Comparison of ENCODE assay signal across 8 mouse cellular contexts in the genomic region with DNA sequence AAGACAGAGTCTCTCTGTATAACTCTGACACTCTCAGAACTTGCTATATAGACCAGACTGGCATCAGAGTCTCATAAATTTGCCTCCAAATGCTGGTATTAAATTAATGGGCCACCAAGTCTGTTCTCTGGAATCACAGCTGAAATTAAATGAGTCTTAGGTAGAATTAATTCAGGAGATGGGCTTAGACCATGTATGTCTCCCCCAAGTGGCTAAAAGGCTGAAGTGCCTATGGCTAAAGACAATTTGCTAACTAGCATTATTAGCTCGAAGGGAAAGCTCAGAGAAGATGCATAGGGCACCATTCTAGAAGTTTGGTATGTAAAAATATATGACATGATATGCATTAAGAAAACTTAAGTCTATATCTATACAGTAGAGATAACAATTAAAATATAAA. TPM values are rescaled to one million over a fixed set of nuclear protein-coding genes. Genes with fewer than 3 reads are reported as not detected.
A peak's percentile ranks its signal among the peaks of the same experiment; 100 is the strongest.
DNase-seq lines count a peak whose midpoint lies in the region; ATAC-seq and TF ChIP-seq lines count a peak whose summit lies in the region.

No protein-coding gene starts in this region.

- H3K4me1 ChIP-seq in heart, embryonic 10.5 days = no peaks in the 10 kb centered on the region
- H3K4me1 ChIP-seq in kidney, postnatal 0 days (replicated peaks; ENCODE audit: insufficient read depth, low read length) = no peaks in the 10 kb centered on the region
- H3K4me1 ChIP-seq in midbrain, embryonic 14.5 days (ENCODE audit: control insufficient read depth, insufficient read depth, low read length) = no peaks in the 10 kb centered on the region

- WGBS in heart, embryonic 10.5 days = 56% methylated on average over 1 of the region's 1 CpGs
- 24% methylated on average over 1 of the region's 1 CpGs for WGBS in kidney, postnatal 0 days
- WGBS in midbrain, embryonic 14.5 days = 33% methylated on average over 1 of the region's 1 CpGs

- DNase-seq in heart, adult 8-10 months (ENCODE audit: low spot score) = peak; percentile 13
- DNase-seq in heart, embryonic 10.5 days (ENCODE audit: low spot score) = no peak
- DNase-seq in urinary bladder, postnatal 25 days (ENCODE audit: low spot score) = peak; percentile 25
- DNase-seq in urinary bladder, postnatal 36 days (ENCODE audit: low spot score in 2 of 2) = no peak
- peak; percentile 43 for DNase-seq in embryo, embryonic 11.5 days (ENCODE audit: low read depth, low spot score)
- peak; percentile 85 for DNase-seq in kidney, postnatal 0 days (ENCODE audit: low spot score)
- peak; percentile 88 for DNase-seq in midbrain, embryonic 14.5 days

- no peak for ATAC-seq in kidney, postnatal 0 days (replicated peaks; ENCODE audit: low FRiP score, low read depth)
- no peak; the same call in 1 of the 2 replicates for ATAC-seq in midbrain, embryonic 14.5 days (ENCODE audit: low FRiP score, low TSS enrichment)
- ATAC-seq in erythroblast, adult 5-6 weeks (replicated peaks; ENCODE audit: low FRiP score, poor library complexity, severe bottlenecking) = no peak

- H3K4me2 ChIP-seq in kidney, postnatal 0 days (ENCODE audit: low read length) = no peak overlapping the region
- H3K4me2 ChIP-seq in midbrain, embryonic 14.5 days (ENCODE audit: low read length) = no peak overlapping the region

- H3K4me3 ChIP-seq in heart, embryonic 10.5 days = no peak overlapping the region
- no peak overlapping the region for H3K4me3 ChIP-seq in kidney, postnatal 0 days (replicated peaks; ENCODE audit: low read depth, low read length)
- H3K4me3 ChIP-seq in midbrain, embryonic 14.5 days (replicated peaks; ENCODE audit: low read depth, low read length) = no peak overlapping the region

- TF ChIP-seq CTCF in kidney, postnatal 0 days (IDR thresholded peaks at IDR 0.05; ENCODE audit: low read depth) = peak; percentile 84

- H3K9ac ChIP-seq in kidney, postnatal 0 days (ENCODE audit: low read depth, low read length) = no peak overlapping the region
- H3K9ac ChIP-seq in midbrain, embryonic 14.5 days (replicated peaks; ENCODE audit: low read length) = no peak overlapping the region

- peaks cover 5% of the 10 kb centered on the region; the same call in 1 of the 2 replicates for H3K36me3 ChIP-seq in heart, embryonic 10.5 days
- peaks cover 2% of the 10 kb centered on the region; the same call in 1 of the 2 replicates for H3K36me3 ChIP-seq in kidney, postnatal 0 days (ENCODE audit: insufficient read depth, low read length)
- H3K36me3 ChIP-seq in midbrain, embryonic 14.5 days (ENCODE audit: control insufficient read depth, insufficient read depth, low read length) = peaks cover 4% of the 10 kb centered on the region; the same call in 1 of the 2 replicates

- no peaks in the 10 kb centered on the region for H3K9me3 ChIP-seq in heart, embryonic 10.5 days
- H3K9me3 ChIP-seq in kidney, postnatal 0 days (replicated peaks; ENCODE audit: low read length) = no peaks in the 10 kb centered on the region
- H3K9me3 ChIP-seq in midbrain, embryonic 14.5 days (ENCODE audit: control insufficient read depth, low read length) = no peaks in the 10 kb centered on the region

- H3K27ac ChIP-seq in heart, embryonic 10.5 days = no peak overlapping the region
- H3K27ac ChIP-seq in kidney, postnatal 0 days = no peak overlapping the region
- H3K27ac ChIP-seq in midbrain, embryonic 14.5 days (replicated peaks; ENCODE audit: low read depth, low read length) = no peak overlapping the region

- H3K27me3 ChIP-seq in heart, embryonic 10.5 days (ENCODE audit: insufficient read depth, poor library complexity, severe bottlenecking) = no peaks in the 10 kb centered on the region
- H3K27me3 ChIP-seq in kidney, postnatal 0 days (ENCODE audit: insufficient read depth, low read length) = no peaks in the 10 kb centered on the region
- H3K27me3 ChIP-seq in midbrain, embryonic 14.5 days (ENCODE audit: control insufficient read depth, insufficient read depth, low read length) = no peaks in the 10 kb centered on the region

RNA-seq across cellular contexts. Expression of a gene that starts 29.7 kb away (rescaled TPM):
- total RNA-seq in heart, adult 8-10 months (2022) = 10 to 100 TPM; 10.6 to 14.2 (median 12.1) TPM
- 37.4 and 49.9 TPM in 2 replicates for polyA plus RNA-seq in heart, embryonic 10.5 days (2016; fragmentation: Nextera tagmentation; extraction: Ambion mirVana)
- polyA plus RNA-seq in kidney, postnatal 0 days (2015; fragmentation: Nextera tagmentation; extraction: Ambion mirVana) = 61.0 and 61.3 TPM in 2 replicates
- 117 and 119 TPM in 2 replicates for polyA plus RNA-seq in midbrain, embryonic 14.5 days (2014; fragmentation: Nextera tagmentation; extraction: Ambion mirVana)
- 6.9 and 7.5 TPM in 2 replicates for total RNA-seq in erythroblast, adult 5-6 weeks (2015; ENCODE audit: low replicate concordance)
- total RNA-seq in erythroblast, adult 5-6 weeks (2017; ENCODE audit: low replicate concordance) = 2.2 TPM in 1 of 2 replicates, not detected in the other

RNA-seq across cellular contexts. Expression of a gene that starts 30.2 kb away (rescaled TPM):
- not detected for total RNA-seq in heart, adult 8-10 months (2022)
- polyA plus RNA-seq in heart, embryonic 10.5 days (2016; fragmentation: Nextera tagmentation; extraction: Ambion mirVana) = 0.11 and 0.25 TPM in 2 replicates
- polyA plus RNA-seq in kidney, postnatal 0 days (2015; fragmentation: Nextera tagmentation; extraction: Ambion mirVana) = 2.9 and 3.0 TPM in 2 replicates
- polyA plus RNA-seq in midbrain, embryonic 14.5 days (2014; fragmentation: Nextera tagmentation; extraction: Ambion mirVana) = 0.54 and 0.92 TPM in 2 replicates
- not detected in 2 replicates for total RNA-seq in erythroblast, adult 5-6 weeks (2015; ENCODE audit: low replicate concordance)
- total RNA-seq in erythroblast, adult 5-6 weeks (2017; ENCODE audit: low replicate concordance) = not detected in 2 replicates

RNA-seq across cellular contexts. Expression of a gene that starts 54.8 kb away (rescaled TPM):
- 10 to 100 TPM; 18.9 to 28.5 (median 23.6) TPM for total RNA-seq in heart, adult 8-10 months (2022)
- polyA plus RNA-seq in heart, embryonic 10.5 days (2016; fragmentation: Nextera tagmentation; extraction: Ambion mirVana) = 33.4 and 41.7 TPM in 2 replicates
- polyA plus RNA-seq in kidney, postnatal 0 days (2015; fragmentation: Nextera tagmentation; extraction: Ambion mirVana) = 67.6 and 67.8 TPM in 2 replicates
- 5.6 and 11.6 TPM in 2 replicates for polyA plus RNA-seq in midbrain, embryonic 14.5 days (2014; fragmentation: Nextera tagmentation; extraction: Ambion mirVana)
- total RNA-seq in erythroblast, adult 5-6 weeks (2015; ENCODE audit: low replicate concordance) = 2.3 TPM in 1 of 2 replicates, not detected in the other
- 0.70 and 2.9 TPM in 2 replicates for total RNA-seq in erythroblast, adult 5-6 weeks (2017; ENCODE audit: low replicate concordance)

RNA-seq across cellular contexts. Expression of a gene that starts 57.0 kb away (rescaled TPM):
- 10 to 100 TPM; 19.3 to 23.0 (median 20.3) TPM for total RNA-seq in heart, adult 8-10 months (2022)
- 8.9 and 11.7 TPM in 2 replicates for polyA plus RNA-seq in heart, embryonic 10.5 days (2016; fragmentation: Nextera tagmentation; extraction: Ambion mirVana)
- polyA plus RNA-seq in kidney, postnatal 0 days (2015; fragmentation: Nextera tagmentation; extraction: Ambion mirVana) = 16.2 and 16.3 TPM in 2 replicates
- 11.8 and 13.9 TPM in 2 replicates for polyA plus RNA-seq in midbrain, embryonic 14.5 days (2014; fragmentation: Nextera tagmentation; extraction: Ambion mirVana)
- 2.5 and 8.2 TPM in 2 replicates for total RNA-seq in erythroblast, adult 5-6 weeks (2015; ENCODE audit: low replicate concordance)
- 2.9 and 7.2 TPM in 2 replicates for total RNA-seq in erythroblast, adult 5-6 weeks (2017; ENCODE audit: low replicate concordance)

Comparison
In these comparisons a context has a peak if more than half of its experiments do, and no peak if none do; other contexts are left out.
1. DNase-seq: peak in heart, adult 8-10 months (single experiment), urinary bladder, postnatal 25 days (single experiment), embryo, embryonic 11.5 days (single experiment), kidney, postnatal 0 days (single experiment) and midbrain, embryonic 14.5 days (single experiment); none in heart, embryonic 10.5 days (single experiment) and urinary bladder, postnatal 36 days (0 of 2).